Mouse (Mus musculus) mesoderm, embryonic 11.5 days (tissue): ENCODE measurements around the gene Pacrg.
A peak's percentile ranks its signal among the peaks of the same experiment; 100 is the strongest.

ENCODE experiments used
- DNase-seq: peaks from one replicate; pipeline ENCODE4 v3.0.0-alpha.2; 2012; ENCODE audit warnings: low read depth, low spot score

Pacrg gene

DNA sequence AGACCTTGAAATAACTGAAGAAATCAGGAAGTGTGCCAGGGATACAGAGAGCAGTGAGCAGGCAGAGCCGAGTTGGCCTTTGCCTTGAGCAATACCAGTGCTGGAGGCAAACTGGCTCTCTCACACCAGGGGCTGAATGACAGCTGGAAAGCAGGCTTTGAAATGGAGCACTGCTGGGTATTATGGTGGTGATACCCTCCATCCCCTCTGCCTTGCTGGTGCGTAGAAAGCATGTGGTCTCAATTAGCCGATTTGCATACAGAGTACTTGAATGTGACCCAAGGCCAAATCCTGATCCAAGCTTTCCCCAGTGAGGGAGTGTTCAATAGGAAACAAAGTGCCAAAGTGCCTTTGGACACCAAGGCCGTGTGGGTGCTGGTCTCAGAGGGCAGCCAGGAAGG lies 431.4 kb downstream of the Pacrg start:
- no peak for DNase-seq

- no peak for DNase-seq
These were observed 432.9 kb downstream of the Pacrg start for GRCm38 (mm10) chr17:10407031-10407722.

- no peak for DNase-seq
These were observed 433.8 kb downstream of the Pacrg start for GRCm38 (mm10) chr17:10406311-10406710.

- DNase-seq: no peak
These were observed 434.2 kb downstream of the Pacrg start for GRCm38 (mm10) chr17:10405906-10406305.

DNA sequence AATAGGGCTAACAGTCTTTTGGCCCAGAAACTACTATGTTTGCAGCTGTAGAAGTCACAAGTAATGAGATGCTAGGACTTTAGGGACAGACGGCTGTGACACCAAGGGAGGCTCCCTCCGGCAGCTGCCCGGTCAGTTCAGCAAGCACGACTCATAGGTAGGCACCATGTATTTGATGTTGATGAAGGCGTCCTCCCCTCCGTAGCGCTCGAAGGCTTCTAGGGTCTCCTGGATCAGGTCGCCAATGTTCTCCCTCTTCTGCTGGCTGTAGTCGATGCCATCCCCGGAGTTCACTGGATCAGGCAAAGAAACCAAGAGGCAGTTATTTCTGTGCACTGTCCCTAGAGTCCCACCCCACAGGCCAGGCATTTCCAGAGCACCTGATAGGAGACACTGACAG lies 436.9 kb downstream of the Pacrg start:
- no peak for DNase-seq

DNA sequence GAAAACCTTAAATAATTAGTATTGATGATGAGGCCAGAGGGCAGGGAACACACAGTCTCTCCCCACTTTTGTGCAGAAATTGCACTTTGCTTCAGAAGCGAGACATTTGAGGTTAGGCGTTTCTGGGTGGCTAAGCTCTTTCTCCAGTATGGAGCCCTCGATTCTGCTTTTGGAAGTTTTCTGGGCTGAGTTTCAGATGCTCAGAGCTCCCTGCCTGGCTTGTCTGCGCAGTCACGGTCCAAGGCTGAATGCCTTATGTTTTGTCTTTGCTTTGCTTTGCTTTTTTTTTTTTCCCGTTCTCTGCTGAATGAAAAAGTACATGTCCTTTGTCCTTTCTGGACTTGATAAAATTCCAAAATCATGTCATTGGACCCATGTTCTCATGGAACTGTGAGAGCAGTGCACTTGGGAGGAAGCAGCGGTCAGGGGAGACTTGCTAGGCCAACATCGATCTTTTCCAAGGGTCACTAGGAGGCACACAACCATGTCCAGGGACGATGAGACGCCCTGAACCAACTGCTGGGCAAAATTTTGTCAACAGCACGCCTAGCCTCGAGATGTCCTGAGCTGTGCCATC lies 438.0 kb downstream of the Pacrg start:
- no peak for DNase-seq

DNA sequence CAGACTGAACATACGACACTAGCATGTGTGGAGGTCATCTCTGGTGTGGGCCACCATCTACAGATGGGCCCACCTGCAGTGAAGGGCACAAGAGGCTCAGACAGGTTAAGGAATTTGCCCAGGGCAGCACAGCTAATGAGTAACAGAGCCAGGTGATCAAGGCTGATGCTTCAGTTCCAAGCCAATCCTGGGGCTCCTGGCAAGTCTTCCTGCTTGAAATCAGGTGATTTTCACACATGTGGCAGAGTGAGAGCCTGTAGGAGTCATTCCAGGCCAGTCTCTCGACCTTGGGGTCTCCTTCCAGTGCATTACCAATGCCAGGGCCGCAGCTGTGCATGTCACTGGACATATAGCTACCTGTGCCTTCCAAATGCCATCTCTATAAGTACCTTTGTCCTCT lies 438.6 kb downstream of the Pacrg start:
- no peak for DNase-seq

DNA sequence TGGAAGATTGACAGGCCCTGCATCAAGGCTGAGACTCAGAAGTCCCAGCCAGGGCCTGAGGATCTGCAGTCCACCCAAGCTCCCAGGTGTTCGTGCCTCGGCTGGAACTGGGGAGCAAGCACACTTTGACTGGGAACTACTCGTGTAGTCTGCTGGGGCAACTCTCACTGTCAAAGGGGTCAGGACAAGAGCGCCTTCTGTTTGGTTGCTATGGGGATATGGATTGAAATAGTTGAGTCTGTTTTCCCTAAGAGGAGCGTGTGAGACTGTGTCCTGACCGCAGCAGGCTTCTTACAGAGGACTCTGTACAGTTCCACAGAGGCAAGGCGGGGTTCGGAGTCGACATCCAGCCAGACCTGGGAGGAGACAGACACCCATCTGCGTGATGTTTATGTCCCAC lies 440.4 kb downstream of the Pacrg start:
- DNase-seq: no peak

- no peak for DNase-seq
These were observed 441.2 kb downstream of the Pacrg start for GRCm38 (mm10) chr17:10398871-10399270.

DNA sequence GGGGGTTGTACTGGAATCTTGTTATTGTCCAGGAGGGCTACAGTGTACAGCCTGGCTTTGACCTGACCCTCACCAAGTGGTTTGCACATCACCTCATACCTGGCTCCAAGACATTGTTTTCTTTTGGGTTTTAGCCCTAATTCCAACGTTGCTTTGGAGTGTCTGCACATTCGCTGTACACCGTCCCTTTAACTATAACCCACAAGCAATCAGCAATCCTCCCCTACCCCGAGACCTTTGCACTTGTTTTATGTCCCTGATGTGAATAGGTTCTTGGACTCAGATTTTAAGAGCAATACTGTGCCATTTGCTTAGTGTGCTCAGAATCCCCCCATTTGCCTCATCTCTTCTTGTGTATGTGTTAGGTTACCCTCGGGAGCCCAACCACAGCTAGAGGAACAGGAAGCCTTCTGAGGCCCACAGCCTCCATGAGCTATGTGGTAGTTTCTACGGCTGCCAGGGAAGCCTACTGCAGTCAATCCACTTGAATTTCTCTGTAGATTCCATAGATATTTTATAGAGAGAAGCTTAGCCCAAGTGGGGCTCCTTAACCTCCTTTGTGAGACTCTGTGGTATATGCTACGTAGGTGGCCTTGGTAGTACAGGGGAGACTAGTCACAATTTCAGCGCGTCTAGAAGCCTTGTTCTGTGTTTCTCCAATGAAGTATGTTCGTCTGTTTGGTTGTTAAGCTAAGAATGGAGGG lies 442.0 kb downstream of the Pacrg start:
- DNase-seq: no peak

DNA sequence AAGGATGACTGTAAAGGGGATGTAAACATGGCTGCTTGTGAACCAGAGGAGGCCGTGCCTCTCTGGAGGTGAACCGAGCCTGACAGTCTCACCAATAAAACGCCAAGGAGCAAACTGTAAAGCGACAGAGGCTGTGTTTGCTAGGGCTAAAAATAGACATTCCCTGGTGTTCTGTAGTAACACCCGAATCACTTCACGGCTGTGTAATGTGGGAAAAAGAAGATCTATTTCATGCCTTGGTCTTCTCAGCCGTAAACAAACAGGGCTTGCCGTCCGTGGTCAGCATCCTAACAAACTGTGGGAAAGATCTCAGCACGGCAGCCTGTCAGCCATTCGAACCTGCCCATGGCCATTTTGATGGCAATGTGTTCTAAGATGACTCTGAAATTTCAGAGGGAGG lies 442.8 kb downstream of the Pacrg start:
- no peak for DNase-seq

DNA sequence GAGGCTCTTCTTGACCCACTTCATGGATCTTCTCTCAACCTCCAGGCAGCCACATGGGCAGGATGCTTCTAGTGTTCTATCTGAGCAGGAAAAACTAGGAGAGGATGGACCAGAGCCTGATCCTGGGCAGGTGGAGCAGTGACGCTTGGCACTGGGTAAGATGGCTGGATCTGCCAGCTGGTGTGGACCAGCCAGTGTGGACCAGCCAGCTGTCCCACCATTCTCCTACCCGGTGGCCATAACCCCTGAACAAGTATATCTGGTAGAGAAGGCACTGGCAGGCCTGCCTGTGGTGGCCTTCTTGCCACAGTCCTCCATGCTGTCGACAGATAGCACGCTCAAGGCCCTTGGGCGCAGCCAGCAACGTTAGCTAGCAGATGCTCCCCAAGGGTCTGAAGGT lies 443.2 kb downstream of the Pacrg start:
- DNase-seq: no peak

GRCm38 (mm10) chr17:10394855-10395254 lies 445.3 kb downstream of the Pacrg start:
- no peak for DNase-seq

GRCm38 (mm10) chr17:10393766-10394165 lies 446.3 kb downstream of the Pacrg start:
- DNase-seq: no peak

- DNase-seq: no peak
These were observed 447.6 kb downstream of the Pacrg start for GRCm38 (mm10) chr17:10392342-10393034.

DNA sequence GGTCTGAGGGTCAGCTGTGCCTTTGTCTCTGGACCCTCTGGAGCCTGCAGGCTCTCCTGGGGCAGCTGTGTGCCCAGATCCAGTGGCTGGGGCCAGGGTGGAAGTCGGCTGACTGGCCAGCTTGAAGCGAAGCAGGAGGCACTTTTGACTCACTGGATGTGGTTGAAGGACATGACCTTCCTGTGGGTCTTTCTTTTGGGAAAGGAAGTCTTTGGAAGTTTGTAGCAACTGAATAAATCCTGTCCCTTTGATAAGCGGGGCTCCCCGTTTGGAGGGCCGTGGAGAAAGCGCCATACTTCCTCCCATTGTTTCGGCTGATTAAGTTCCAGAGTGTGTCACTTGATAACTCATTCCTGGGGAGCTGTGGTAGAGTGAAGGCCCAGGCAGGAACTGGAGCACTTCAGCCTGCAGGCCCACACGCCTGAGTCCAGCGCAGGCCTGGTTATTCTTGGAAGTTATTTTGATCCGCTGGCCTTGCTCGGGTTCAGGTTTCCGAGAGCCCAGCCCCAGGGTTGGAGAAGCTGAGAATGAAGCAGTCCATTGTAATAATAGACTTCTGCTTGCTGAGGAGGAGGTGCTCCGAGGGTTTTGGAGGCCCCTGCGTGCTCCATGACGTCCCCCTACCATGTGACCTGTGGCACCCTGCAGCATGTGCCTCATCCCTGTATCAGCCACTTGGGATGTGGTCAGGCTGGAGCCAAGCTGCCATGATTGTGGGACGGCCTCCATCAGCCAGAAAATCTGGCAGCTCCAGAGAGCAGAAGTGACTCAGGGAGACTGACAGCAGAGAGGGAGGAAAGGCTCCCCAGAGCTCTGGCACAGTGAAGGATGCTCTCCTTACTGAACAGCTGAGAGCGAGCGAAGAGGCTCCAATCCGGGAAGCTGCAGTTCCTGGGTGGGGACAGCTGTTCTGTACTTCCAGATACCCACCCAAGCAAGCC lies 449.6 kb downstream of the Pacrg start:
- DNase-seq: peak; percentile 38

DNA sequence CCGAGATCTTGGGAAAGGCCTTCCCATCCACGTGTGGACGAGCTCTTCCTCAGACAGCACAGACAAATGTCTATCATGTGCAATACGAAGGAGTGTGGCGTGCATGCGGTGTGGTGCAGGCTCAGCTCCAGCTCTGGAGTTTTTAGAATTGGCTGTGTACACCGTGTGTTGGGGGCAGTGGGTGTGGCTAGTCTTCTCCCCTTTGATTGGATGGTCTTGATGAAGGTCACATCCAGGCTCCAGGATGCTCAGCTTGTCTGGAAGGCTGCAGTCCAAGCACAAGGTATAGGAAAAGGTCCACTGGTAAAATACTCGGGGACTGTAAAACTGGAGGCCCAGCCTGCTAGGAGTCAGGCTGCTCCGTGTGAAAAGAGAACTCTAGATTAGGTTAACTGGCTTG lies 450.4 kb downstream of the Pacrg start:
- no peak for DNase-seq

GRCm38 (mm10) chr17:10386548-10386947 lies 453.6 kb downstream of the Pacrg start:
- no peak for DNase-seq

DNA sequence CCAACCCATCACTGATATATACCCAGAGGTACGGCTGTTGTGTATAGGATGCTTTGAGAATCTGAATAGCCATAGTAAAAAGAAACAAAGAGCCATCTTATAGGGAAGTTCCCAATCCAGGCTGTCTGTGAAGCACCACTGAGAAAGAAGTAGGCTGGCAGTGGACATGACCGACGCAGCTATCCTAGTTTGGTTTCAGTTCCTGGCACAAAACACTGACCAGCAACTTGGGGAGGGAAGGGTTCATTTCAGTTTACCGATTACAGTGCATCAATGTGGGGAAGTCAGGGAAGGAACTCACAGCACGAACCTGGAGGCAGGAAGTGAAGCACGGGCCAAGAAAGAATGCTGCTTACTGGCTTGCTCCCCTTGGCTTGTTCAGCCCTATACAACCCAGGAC lies 456.7 kb downstream of the Pacrg start:
- no peak for DNase-seq

DNA sequence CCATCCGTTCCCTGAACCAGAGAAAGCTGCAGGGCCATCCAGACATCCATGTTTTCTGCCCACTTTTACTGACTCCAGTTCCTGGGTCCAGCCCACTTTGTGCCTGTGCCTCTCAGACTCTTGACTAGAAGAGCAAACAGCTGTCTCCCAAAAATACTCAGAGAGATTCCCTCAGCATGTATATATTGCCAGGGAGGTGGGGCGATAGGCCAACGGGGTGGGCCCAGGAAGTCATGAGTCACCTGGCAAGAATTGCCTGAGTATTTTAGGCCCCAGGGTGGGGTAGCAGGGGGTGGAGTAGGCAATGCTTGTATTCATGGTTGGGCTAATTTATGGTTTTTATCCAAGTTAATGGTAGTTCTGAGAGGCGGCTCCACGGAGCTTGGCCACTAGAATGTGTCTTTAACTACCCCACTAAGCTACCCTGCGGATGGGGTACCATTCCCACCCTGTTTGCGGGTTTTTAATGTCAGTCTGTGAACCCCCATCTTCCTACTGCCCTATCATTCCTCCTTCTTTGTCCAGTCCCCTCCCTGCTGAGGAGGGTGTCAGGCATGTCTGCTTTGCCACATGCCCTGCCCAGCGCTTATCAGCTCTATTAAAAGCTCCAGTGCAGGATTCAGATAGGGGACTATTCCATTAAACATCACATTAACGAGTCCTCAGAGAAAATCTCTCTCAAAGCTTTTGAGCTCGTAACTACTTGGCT lies 461.5 kb downstream of the Pacrg start:
- no peak for DNase-seq

DNA sequence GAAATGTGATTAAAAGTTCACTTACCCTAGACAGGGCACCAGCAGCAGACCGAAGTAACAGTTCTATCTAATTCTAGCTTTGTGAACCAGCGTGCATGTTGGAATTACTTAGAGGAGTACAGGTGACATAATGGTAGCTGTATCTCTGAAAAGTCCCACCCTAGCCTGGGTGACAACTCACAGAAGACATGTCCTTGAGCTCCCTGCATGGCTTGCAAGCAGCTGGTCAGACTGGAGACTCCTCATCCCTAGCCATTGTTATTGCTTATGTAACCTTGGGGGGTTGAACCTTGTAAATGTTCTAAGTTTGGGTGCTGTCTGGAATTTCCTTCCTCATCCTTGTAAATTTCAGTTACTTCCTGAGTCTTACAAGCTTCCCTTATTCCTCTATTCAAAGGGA lies 462.5 kb downstream of the Pacrg start:
- DNase-seq: no peak
